Mouse (Mus musculus) C2C12 (cell line): ENCODE data around the gene Sema4g.

Source experiments
- CTCF ChIP-seq: IDR thresholded peaks from one replicate; pipeline ENCODE4 v1.5.1; 2011; ENCODE audit not compliant: control insufficient read depth, insufficient read depth, insufficient read length
- USF1 ChIP-seq: IDR thresholded peaks from one replicate; pipeline ENCODE4 v1.6.1; 2011; ENCODE audit warnings: low read depth, mild to moderate bottlenecking, control low read depth, moderate library complexity

- TF ChIP-seq CTCF: no peak
- no peak for TF ChIP-seq USF1
These were observed 57.8 kb downstream of the Sema4g start for GRCm38 (mm10) chr19:45046523-45047321.
